Mouse (Mus musculus): ENCODE results near the gene Nosip.
A peak's percentile ranks its signal among the peaks of the same experiment; 100 is the strongest.

DNA sequence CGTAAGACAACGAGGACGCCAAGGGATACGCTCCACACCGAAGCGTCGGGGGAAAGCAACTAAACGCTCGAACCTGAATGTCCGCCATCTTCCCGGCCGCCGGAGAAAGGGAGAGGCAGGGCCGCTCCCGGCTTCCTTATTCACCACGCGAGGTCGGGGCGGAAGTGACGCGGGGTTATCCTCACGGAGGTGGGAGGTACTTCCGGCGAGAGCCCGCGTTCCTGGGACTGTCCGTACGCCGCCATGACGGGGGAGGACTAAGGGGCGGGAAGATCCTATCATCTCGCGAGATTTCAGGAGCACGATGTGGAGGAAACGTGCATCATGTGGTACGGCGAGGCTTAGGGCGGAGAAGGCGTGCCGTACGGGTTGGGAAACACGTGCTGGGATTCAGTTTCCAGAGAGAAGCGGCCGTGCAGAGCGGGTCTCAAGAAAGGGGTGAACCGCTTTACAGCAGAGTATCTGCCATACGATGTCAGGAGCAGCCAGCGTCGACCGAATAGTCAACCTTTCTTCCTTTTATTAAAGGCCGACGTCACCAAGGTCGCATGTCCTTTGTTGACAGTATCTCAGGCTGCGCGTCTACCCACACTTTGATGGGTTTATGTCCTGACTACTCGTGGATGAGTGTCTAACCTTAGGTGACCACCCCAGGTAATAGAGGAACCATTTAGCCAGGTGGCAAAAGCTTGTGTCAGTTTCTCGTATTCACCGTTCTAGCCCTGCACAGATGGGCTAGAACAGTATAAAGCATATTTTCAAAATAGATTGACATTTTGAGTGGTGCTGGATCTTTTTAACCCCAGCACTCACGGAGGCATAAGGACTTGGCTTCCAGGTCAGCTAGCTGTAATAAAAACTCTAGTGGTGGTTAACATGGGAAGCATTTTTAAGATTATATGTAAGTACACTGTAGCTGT lies 62.3 kb downstream of the Nosip start, which contains the start of gene Rps11:
- TF ChIP-seq CTCF (conservative IDR thresholded peaks at IDR 0.05 in 1 of 2, IDR thresholded peaks at IDR 0.05 in 1 of 2; ENCODE audit: low read depth in 2 of 2, low read length in 2 of 2) = 0 out of 4 replicates have a peak, but pooled peaks of 1 of the 2 experiments have one; percentile 8
- TF ChIP-seq TBP (conservative IDR thresholded peaks at IDR 0.05; ENCODE audit: low read depth, low read length) = peak; percentile 85
- no peak; the same call in 1 of the 2 replicates for TF ChIP-seq MEF2A (IDR thresholded peaks at IDR 0.05; ENCODE audit: borderline replicate concordance, low read depth, low read length)
- no peak for TF ChIP-seq ZKSCAN1 (IDR thresholded peaks at IDR 0.05; ENCODE audit: borderline replicate concordance, low read depth, low read length)
- TF ChIP-seq NRF1 (IDR thresholded peaks at IDR 0.05; ENCODE audit: low read depth, low read length) = peak; percentile 63
- TF ChIP-seq ZC3H11A (IDR thresholded peaks at IDR 0.05; ENCODE audit: low read depth, low read length) = no peak
- TF ChIP-seq USF1 (IDR thresholded peaks at IDR 0.05; ENCODE audit: low read depth, low read length) = peak; percentile 85
- no peak for TF ChIP-seq EP300 (IDR thresholded peaks at IDR 0.05; ENCODE audit: low read length)
- TF ChIP-seq MYC (IDR thresholded peaks at IDR 0.05; ENCODE audit: low read depth, low read length) = peak; percentile 99

Measured in CH12.LX (cell line).